Mouse (Mus musculus) macrophage (primary cell): Measurements from ENCODE around the gene Gpatch8. TPM values are rescaled to one million over a fixed set of nuclear protein-coding genes. Genes with fewer than 3 reads are reported as not detected.
A peak's percentile ranks its signal among the peaks of the same experiment; 100 is the strongest.
"Not testable (repeated sequence)": the region's sequence is repeated elsewhere in the genome, so short reads cannot be mapped to it uniquely, and the experiment has no call there.

Experiments
- H3K27ac ChIP-seq: fragments of 350-480 bp; formaldehyde crosslinking; 2 replicates; pipeline ENCODE4 v1.9.0; 2021
- H3K36me3 ChIP-seq: fragments of 350-480 bp; formaldehyde crosslinking; 2 replicates; pipeline ENCODE4 v1.9.0; 2021; ENCODE audit errors: inconsistent target
- H3K4me3 ChIP-seq: fragments of 350-480 bp; formaldehyde crosslinking; 2 replicates; pipeline ENCODE4 v1.9.0; 2021; ENCODE audit errors: inconsistent target
- H3K79me2 ChIP-seq: fragments of 350-480 bp; formaldehyde crosslinking; 2 replicates; pipeline ENCODE4 v1.9.0; 2021; ENCODE audit errors: inconsistent target
- WGBS: methylation state at CpG from one replicate; pipeline ENCODE4 v1.1.7; 2026; ENCODE audit warnings: inconsistent platforms; ENCODE audit not compliant: missing documents; 5-methylcytosine and 5-hydroxymethylcytosine counted together
- polyA plus RNA-seq: library from polyadenylated mRNA; stranded (reverse); fragments of 250-400 nt; gene quantifications from 3 replicates; pipeline ENCODE4 v1.2.4, GENCODE M21; 2018; ENCODE audit warnings: inconsistent platforms

Gene Gpatch8
- polyA plus RNA-seq, 1 experiment from 2014 or later = 21.0 TPM

- Histone ChIP-seq H3K36me3 (no peaks in the 10 kb centered on the region), H3K27ac (no peak overlapping the region)
- WGBS = 100% methylated on average over 1 of the region's 1 CpGs
Observed at GRCm38 (mm10) chr11:102557386-102557785, 1.2 kb upstream of the Gpatch8 start.

DNA sequence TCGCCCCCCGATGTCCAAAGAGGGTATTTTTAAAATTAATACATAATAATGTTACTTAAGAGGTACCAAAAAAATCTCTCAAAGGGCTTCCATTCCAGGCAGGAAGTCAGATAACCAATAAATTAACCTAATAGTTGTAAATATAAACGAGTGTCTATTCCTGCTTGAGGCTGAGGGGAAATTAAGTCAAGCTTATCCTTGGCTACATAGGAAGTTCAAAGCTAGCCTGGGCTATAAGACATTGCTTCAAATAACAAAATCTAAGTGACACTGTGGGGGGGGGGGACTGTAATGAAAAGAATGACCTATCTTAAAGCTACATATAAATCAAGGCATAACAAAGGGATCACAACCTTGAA lies 503 bp upstream of the Gpatch8 start:
- peak overlapping the region; percentile 19; the same call in 1 of the 2 replicates for H3K4me3 ChIP-seq
- H3K79me2 ChIP-seq = peaks cover 41% of the 10 kb centered on the region
- H3K27ac ChIP-seq = peak overlapping the region; percentile 13; the same call in 1 of the 2 replicates
- WGBS = 7% methylated on average over 3 of the region's 3 CpGs
- no peaks in the 10 kb centered on the region for H3K36me3 ChIP-seq

More at GRCm38 (mm10) chr11:102557386-102557785, 1.2 kb upstream of the Gpatch8 start:
- H3K79me2 ChIP-seq = peaks cover 34% of the 10 kb centered on the region
- H3K4me3 ChIP-seq = no peak overlapping the region

- peak overlapping the region; percentile 71 for H3K4me3 ChIP-seq
- peak overlapping the region; percentile 37; the same call in 1 of the 2 replicates for H3K27ac ChIP-seq
- WGBS = 1% methylated on average over 39 of the region's 39 CpGs
- H3K79me2 ChIP-seq = peaks cover 53% of the 10 kb centered on the region
- H3K36me3 ChIP-seq = no peaks in the 10 kb centered on the region
Observed at GRCm38 (mm10) chr11:102555400-102556030, 677 bp downstream of the Gpatch8 start.

GRCm38 (mm10) chr11:102552051-102552450 lies 4.1 kb downstream of the Gpatch8 start:
- Histone ChIP-seq H3K79me2 (peaks cover 88% of the 10 kb centered on the region), H3K4me3 (no peak overlapping the region), H3K36me3 (no peaks in the 10 kb centered on the region; the same call in 1 of the 2 replicates), H3K27ac (no peak overlapping the region)
- 95% methylated on average over 3 of the region's 3 CpGs for WGBS

- Histone ChIP-seq H3K27ac (no peak overlapping the region), H3K79me2 (peaks cover 96% of the 10 kb centered on the region), H3K36me3 (no peaks in the 10 kb centered on the region; the same call in 1 of the 2 replicates), H3K4me3 (no peak overlapping the region)
Observed at GRCm38 (mm10) chr11:102551176-102551575, 5.0 kb downstream of the Gpatch8 start.

DNA sequence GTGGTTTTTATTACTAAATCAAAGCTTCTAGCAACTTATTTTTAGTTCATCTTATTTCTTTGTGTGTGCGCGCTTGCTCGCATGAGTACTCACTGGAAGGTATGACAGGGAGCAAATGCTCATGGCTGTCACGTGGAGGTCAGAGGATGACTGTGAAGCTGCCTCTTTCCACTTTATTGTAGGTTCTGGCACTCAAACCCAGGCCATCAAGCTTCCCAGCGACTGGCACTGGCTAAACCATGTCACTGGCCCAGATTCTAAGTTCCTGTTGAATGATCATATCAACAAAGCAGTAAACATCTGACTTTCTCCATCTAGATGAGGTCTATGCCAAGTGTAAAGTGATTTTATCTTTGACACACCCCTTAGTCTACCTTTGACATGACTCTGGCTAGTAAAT lies 14.7 kb downstream of the Gpatch8 start:
- WGBS = 98% methylated on average over 5 of the region's 5 CpGs

GRCm38 (mm10) chr11:102540286-102540685 lies 15.9 kb downstream of the Gpatch8 start:
- H3K4me3 ChIP-seq, H3K36me3 ChIP-seq, H3K27ac ChIP-seq: not testable (repeated sequence)
- H3K79me2 ChIP-seq = peaks cover 93% of the 10 kb centered on the region

More for the DNA sequence above, 14.7 kb downstream of the Gpatch8 start:
- Histone ChIP-seq H3K36me3 (no peaks in the 10 kb centered on the region; the same call in 1 of the 2 replicates), H3K27ac (no peak overlapping the region), H3K79me2 (peaks cover 98% of the 10 kb centered on the region), H3K4me3 (no peak overlapping the region)

GRCm38 (mm10) chr11:102539690-102540089 lies 16.5 kb downstream of the Gpatch8 start:
- WGBS = 100% methylated on average over 1 of the region's 1 CpGs
- Histone ChIP-seq H3K27ac (no peak overlapping the region), H3K36me3 (no peaks in the 10 kb centered on the region; the same call in 1 of the 2 replicates), H3K79me2 (peaks cover 88% of the 10 kb centered on the region), H3K4me3 (no peak overlapping the region)

- Histone ChIP-seq H3K36me3 (no peaks in the 10 kb centered on the region; the same call in 1 of the 2 replicates), H3K79me2 (peaks cover 85% of the 10 kb centered on the region), H3K27ac (no peak overlapping the region), H3K4me3 (no peak overlapping the region)
- WGBS = 100% methylated on average over 3 of the region's 3 CpGs
Observed at GRCm38 (mm10) chr11:102536210-102536609, 20.0 kb downstream of the Gpatch8 start.

- H3K4me3 ChIP-seq = no peak overlapping the region
- 94% methylated on average over 2 of the region's 2 CpGs for WGBS
- peaks cover 85% of the 10 kb centered on the region for H3K79me2 ChIP-seq
- no peak overlapping the region for H3K27ac ChIP-seq
- no peaks in the 10 kb centered on the region; the same call in 1 of the 2 replicates for H3K36me3 ChIP-seq
Observed at GRCm38 (mm10) chr11:102534078-102534477, 22.1 kb downstream of the Gpatch8 start.

DNA sequence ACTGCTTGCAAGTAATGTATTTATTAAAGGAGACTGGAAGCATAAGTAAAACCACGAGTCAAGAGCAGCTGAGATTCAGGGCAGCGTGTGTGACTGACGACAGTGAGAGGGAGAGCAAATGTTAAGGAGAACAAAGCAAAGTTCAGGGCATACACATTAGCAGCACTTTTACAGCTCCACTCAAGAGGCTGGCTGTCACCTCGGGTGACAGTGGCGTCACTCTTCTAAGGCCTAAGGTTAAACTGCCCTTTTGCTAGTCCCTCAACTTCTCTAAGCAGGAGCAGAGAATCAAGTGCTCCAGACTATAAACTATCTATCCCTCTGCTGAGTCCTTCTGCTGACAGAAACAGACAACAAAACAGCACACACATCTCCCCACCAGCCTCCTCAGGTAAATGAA lies 24.8 kb downstream of the Gpatch8 start:
- H3K79me2 ChIP-seq = peaks cover 87% of the 10 kb centered on the region
- WGBS = 90% methylated on average over 5 of the region's 5 CpGs
- H3K4me3 ChIP-seq = no peak overlapping the region
- no peak overlapping the region for H3K27ac ChIP-seq
- no peaks in the 10 kb centered on the region for H3K36me3 ChIP-seq

GRCm38 (mm10) chr11:102514793-102515424 lies 41.3 kb downstream of the Gpatch8 start:
- H3K4me3 ChIP-seq = no peak overlapping the region
- 100% methylated on average over 1 of the region's 1 CpGs for WGBS
- no peaks in the 10 kb centered on the region for H3K79me2 ChIP-seq
- no peak overlapping the region for H3K27ac ChIP-seq
- H3K36me3 ChIP-seq = no peaks in the 10 kb centered on the region

DNA sequence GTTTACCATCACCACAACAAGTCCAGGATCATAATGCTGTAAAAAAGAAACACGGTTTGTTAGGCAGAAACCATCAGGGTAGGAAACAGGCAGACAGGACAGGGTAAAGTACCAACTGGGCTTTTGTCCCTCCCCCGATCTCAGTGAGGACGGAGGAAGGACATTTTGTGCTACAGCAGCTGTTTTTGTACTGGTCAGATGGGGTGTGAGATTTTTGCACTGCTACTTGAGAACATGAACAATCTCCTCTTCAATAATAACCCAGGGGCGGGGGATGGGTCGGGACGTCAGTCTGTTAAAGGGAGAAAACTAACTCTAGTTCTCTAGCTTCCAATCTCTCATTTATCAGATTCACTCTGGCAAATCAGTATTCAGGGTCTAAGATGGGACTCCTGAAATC lies 46.0 kb downstream of the Gpatch8 start:
- peaks cover under 1% of the 10 kb centered on the region; the same call in 1 of the 2 replicates for H3K36me3 ChIP-seq
- 94% methylated on average over 6 of the region's 6 CpGs for WGBS
- no peak overlapping the region for H3K4me3 ChIP-seq
- H3K79me2 ChIP-seq = no peaks in the 10 kb centered on the region
- H3K27ac ChIP-seq = no peak overlapping the region

DNA sequence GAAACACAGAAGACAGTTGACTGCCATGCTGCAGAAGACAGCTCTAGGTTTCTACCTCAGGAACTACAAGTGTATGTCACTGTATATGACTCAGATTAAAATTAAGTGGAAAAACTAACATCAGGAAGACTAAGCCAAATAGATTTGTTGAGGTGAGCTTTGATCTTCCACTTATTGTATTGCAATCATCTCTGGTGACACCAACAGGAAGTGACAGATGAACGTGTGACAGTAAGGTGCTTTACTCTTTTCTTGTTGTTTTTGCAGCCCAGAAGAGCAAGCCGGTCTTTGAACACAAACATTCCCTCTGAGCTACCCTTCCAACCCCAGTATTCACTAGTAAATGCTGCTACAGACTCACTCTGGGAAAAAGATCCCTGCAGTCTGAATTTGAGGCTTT lies 59.5 kb downstream of the Gpatch8 start:
- Histone ChIP-seq H3K36me3 (peaks cover 41% of the 10 kb centered on the region; the same call in 1 of the 2 replicates), H3K4me3 (no peak overlapping the region), H3K27ac (no peak overlapping the region), H3K79me2 (no peaks in the 10 kb centered on the region)
- WGBS = 92% methylated on average over 2 of the region's 2 CpGs

- Histone ChIP-seq H3K36me3 (peaks cover 36% of the 10 kb centered on the region; the same call in 1 of the 2 replicates), H3K27ac (no peak overlapping the region), H3K79me2 (no peaks in the 10 kb centered on the region), H3K4me3 (no peak overlapping the region)
- WGBS = 85% methylated on average over 2 of the region's 2 CpGs
Observed at GRCm38 (mm10) chr11:102496206-102496605, 60.0 kb downstream of the Gpatch8 start.
